Mouse (Mus musculus): Measurements from ENCODE around the gene Sema3d. TPM values are rescaled to one million over a fixed set of nuclear protein-coding genes. Genes with fewer than 3 reads are reported as not detected.

Gene Sema3d
- polyA plus RNA-seq, 1 experiment = 10.2 TPM

DNA sequence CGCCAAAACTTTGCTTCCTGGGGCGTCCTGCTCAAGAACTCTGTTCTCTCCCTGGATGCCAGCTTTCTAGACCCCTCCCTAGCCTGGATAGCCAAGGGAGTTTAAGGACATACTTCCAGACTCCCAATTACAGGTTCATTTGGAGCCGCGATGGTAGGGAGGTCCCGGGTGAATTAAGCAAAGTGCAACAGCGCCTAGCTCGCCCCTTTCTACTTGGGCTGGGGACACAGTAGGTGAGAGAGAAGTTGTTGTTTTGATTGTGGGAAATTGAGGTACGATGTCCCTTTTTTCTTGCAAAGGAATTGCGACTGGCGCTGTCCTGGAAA is 738 bp downstream of the Sema3d start:
- Histone ChIP-seq H3K36me3 (ENCODE audit: control insufficient read depth, insufficient read depth) (no peaks in the 10 kb centered on the region), H3K4me3 (peak overlapping the region; percentile 68), H3K4me2 (ENCODE audit: low read depth) (peak overlapping the region; percentile 89), H3K27me3 (ENCODE audit: control insufficient read depth, insufficient read depth, insufficient read length) (no peaks in the 10 kb centered on the region), H3K79me2 (ENCODE audit: control insufficient read depth, insufficient read depth) (peaks cover 3% of the 10 kb centered on the region), H3ac (ENCODE audit: control insufficient read depth, insufficient read length) (peak overlapping the region; percentile 7)
- TF ChIP-seq MYOD1 (IDR thresholded peaks at IDR 0.05; ENCODE audit: control insufficient read depth in 1 of 3, insufficient read length in 2 of 3, low read depth in 2 of 3) (no peak), POLR2AphosphoS2 (IDR thresholded peaks at IDR 0.05; ENCODE audit: insufficient read length, low read depth) (no peak), CEBPB (IDR thresholded peaks at IDR 0.05; ENCODE audit: insufficient read depth, poor library complexity, severe bottlenecking) (no peak)

DNA sequence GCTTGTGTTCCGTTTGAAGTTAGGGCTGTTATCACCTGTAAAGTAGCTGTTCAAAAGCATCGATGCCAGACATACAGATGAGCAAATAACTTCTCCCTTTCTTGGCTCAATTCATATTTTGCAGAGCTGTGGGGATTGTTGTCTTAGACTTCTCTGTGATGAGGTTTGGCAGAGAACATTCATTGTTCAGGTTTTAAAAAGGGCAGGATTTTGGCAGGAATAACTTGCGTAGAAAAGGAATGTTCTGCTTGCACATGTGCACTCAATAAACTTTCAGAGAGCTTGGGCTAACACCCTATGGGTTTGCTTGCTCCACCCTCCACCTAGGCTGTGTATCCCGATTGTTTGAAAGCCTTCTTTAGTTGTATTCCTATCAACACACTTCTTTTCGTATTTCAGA is 9.5 kb downstream of the Sema3d start:
- Histone ChIP-seq H3K4me2 (ENCODE audit: low read depth) (no peak overlapping the region), H3K4me3 (no peak overlapping the region), H3K79me2 (ENCODE audit: control insufficient read depth, insufficient read depth) (peaks cover 17% of the 10 kb centered on the region), H3K27me3 (ENCODE audit: control insufficient read depth, insufficient read depth, insufficient read length) (no peaks in the 10 kb centered on the region), H3ac (ENCODE audit: control insufficient read depth, insufficient read length) (no peak overlapping the region), H3K36me3 (ENCODE audit: control insufficient read depth, insufficient read depth) (no peaks in the 10 kb centered on the region)
- TF ChIP-seq E2F4 (IDR thresholded peaks at IDR 0.05; ENCODE audit: insufficient read depth) = no peak
- no peak for TF ChIP-seq TCF3 (IDR thresholded peaks at IDR 0.05; ENCODE audit: insufficient read length, low read depth)
- no peak for TF ChIP-seq CEBPB (IDR thresholded peaks at IDR 0.05; ENCODE audit: insufficient read depth, poor library complexity, severe bottlenecking)
- TF ChIP-seq POLR2AphosphoS2 (IDR thresholded peaks at IDR 0.05; ENCODE audit: insufficient read length, low read depth) = no peak
- TF ChIP-seq USF1 (IDR thresholded peaks at IDR 0.05; ENCODE audit: low read depth) = no peak
- no peak for TF ChIP-seq MAX (IDR thresholded peaks at IDR 0.05; ENCODE audit: low read depth)
- TF ChIP-seq SRF (IDR thresholded peaks at IDR 0.05; ENCODE audit: control insufficient read depth, insufficient read length, low read depth) = no peak
- TF ChIP-seq MYOG (IDR thresholded peaks at IDR 0.05; ENCODE audit: control insufficient read depth in 1 of 3, insufficient read depth in 1 of 3, insufficient read length in 2 of 3, low read depth in 2 of 3) = no peak

DNA sequence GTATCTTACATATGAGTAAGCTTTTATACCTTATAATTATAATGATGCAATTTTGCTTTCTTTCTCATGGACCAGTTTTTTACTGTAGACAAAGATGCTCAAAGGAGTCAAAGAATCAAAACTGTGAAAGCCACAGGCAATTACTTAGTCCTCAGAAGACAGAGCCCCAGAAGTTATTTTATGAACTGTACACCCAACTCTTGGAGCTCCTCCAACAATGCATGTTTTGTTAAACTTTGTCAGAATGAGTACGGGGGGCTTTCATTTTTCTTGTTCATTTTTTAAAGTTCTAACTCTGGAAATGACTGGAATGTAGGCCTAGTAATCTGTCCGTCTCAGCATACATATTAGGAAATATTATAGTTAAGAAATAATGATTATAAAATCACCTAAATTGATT is 16.1 kb downstream of the Sema3d start:
- no peak overlapping the region for H3K4me3 ChIP-seq
- peaks cover 5% of the 10 kb centered on the region for H3K79me2 ChIP-seq (ENCODE audit: control insufficient read depth, insufficient read depth)
- H3ac ChIP-seq (ENCODE audit: control insufficient read depth, insufficient read length) = no peak overlapping the region

GRCm38 (mm10) chr5:12404229-12404628 is 21.0 kb downstream of the Sema3d start:
- TF ChIP-seq SRF (IDR thresholded peaks at IDR 0.05; ENCODE audit: control insufficient read depth, insufficient read length, low read depth) = no peak
- no peak for TF ChIP-seq E2F4 (IDR thresholded peaks at IDR 0.05; ENCODE audit: insufficient read depth)
- TF ChIP-seq MYOG (IDR thresholded peaks at IDR 0.05; ENCODE audit: control insufficient read depth in 1 of 3, insufficient read depth in 1 of 3, insufficient read length in 2 of 3, low read depth in 2 of 3) = no peak
- no peak for TF ChIP-seq POLR2AphosphoS2 (IDR thresholded peaks at IDR 0.05; ENCODE audit: insufficient read length, low read depth)
- TF ChIP-seq USF1 (IDR thresholded peaks at IDR 0.05; ENCODE audit: low read depth) = no peak
- no peak for TF ChIP-seq TCF3 (IDR thresholded peaks at IDR 0.05; ENCODE audit: insufficient read length, low read depth)
- TF ChIP-seq MYOD1 (IDR thresholded peaks at IDR 0.05; ENCODE audit: control insufficient read depth in 1 of 3, insufficient read length in 2 of 3, low read depth in 2 of 3) = no peak
- no peak for TF ChIP-seq TCF12 (IDR thresholded peaks at IDR 0.05; ENCODE audit: insufficient read depth, poor library complexity, severe bottlenecking)
- TF ChIP-seq POLR2A (IDR thresholded peaks at IDR 0.05; ENCODE audit: insufficient read length, low read depth) = no peak
- no peak for TF ChIP-seq REST (IDR thresholded peaks at IDR 0.05; ENCODE audit: insufficient read depth, insufficient read length)
- TF ChIP-seq MAX (IDR thresholded peaks at IDR 0.05; ENCODE audit: low read depth) = no peak
- Histone ChIP-seq H3K79me2 (ENCODE audit: control insufficient read depth, insufficient read depth) (no peaks in the 10 kb centered on the region), H3K4me3 (no peak overlapping the region), H3K27me3 (ENCODE audit: control insufficient read depth, insufficient read depth, insufficient read length) (no peaks in the 10 kb centered on the region), H3K36me3 (ENCODE audit: control insufficient read depth, insufficient read depth) (no peaks in the 10 kb centered on the region), H3K4me2 (ENCODE audit: low read depth) (no peak overlapping the region), H3ac (ENCODE audit: control insufficient read depth, insufficient read length) (no peak overlapping the region)

More for the DNA sequence above, 16.1 kb downstream of the Sema3d start:
- H3K4me2 ChIP-seq (ENCODE audit: low read depth) = no peak overlapping the region
- H3K36me3 ChIP-seq (ENCODE audit: control insufficient read depth, insufficient read depth) = no peaks in the 10 kb centered on the region
- TF ChIP-seq CEBPB (IDR thresholded peaks at IDR 0.05; ENCODE audit: insufficient read depth, poor library complexity, severe bottlenecking) = no peak
- TF ChIP-seq REST (IDR thresholded peaks at IDR 0.05; ENCODE audit: insufficient read depth, insufficient read length) = no peak
- TF ChIP-seq USF1 (IDR thresholded peaks at IDR 0.05; ENCODE audit: low read depth) = no peak
- TF ChIP-seq MAX (IDR thresholded peaks at IDR 0.05; ENCODE audit: low read depth) = no peak
- no peak for TF ChIP-seq TCF3 (IDR thresholded peaks at IDR 0.05; ENCODE audit: insufficient read length, low read depth)
- no peaks in the 10 kb centered on the region for H3K27me3 ChIP-seq (ENCODE audit: control insufficient read depth, insufficient read depth, insufficient read length)

- H3K4me2 ChIP-seq (ENCODE audit: low read depth) = no peak overlapping the region
- no peak overlapping the region for H3ac ChIP-seq (ENCODE audit: control insufficient read depth, insufficient read length)
- no peaks in the 10 kb centered on the region for H3K27me3 ChIP-seq (ENCODE audit: control insufficient read depth, insufficient read depth, insufficient read length)
- no peak overlapping the region for H3K4me3 ChIP-seq
- no peaks in the 10 kb centered on the region for H3K79me2 ChIP-seq (ENCODE audit: control insufficient read depth, insufficient read depth)
- no peaks in the 10 kb centered on the region for H3K36me3 ChIP-seq (ENCODE audit: control insufficient read depth, insufficient read depth)
- TF ChIP-seq SRF (IDR thresholded peaks at IDR 0.05; ENCODE audit: control insufficient read depth, insufficient read length, low read depth) = no peak
- no peak for TF ChIP-seq POLR2A (IDR thresholded peaks at IDR 0.05; ENCODE audit: insufficient read length, low read depth)
- TF ChIP-seq TCF3 (IDR thresholded peaks at IDR 0.05; ENCODE audit: insufficient read length, low read depth) = no peak
- TF ChIP-seq TCF12 (IDR thresholded peaks at IDR 0.05; ENCODE audit: insufficient read depth, poor library complexity, severe bottlenecking) = no peak
- TF ChIP-seq MYOG (IDR thresholded peaks at IDR 0.05; ENCODE audit: control insufficient read depth in 1 of 3, insufficient read depth in 1 of 3, insufficient read length in 2 of 3, low read depth in 2 of 3) = no peak
- TF ChIP-seq MYOD1 (IDR thresholded peaks at IDR 0.05; ENCODE audit: control insufficient read depth in 1 of 3, insufficient read length in 2 of 3, low read depth in 2 of 3) = no peak
- no peak for TF ChIP-seq MAX (IDR thresholded peaks at IDR 0.05; ENCODE audit: low read depth)
- TF ChIP-seq POLR2AphosphoS2 (IDR thresholded peaks at IDR 0.05; ENCODE audit: insufficient read length, low read depth) = no peak
- no peak for TF ChIP-seq E2F4 (IDR thresholded peaks at IDR 0.05; ENCODE audit: insufficient read depth)
- no peak for TF ChIP-seq CEBPB (IDR thresholded peaks at IDR 0.05; ENCODE audit: insufficient read depth, poor library complexity, severe bottlenecking)
- no peak for TF ChIP-seq REST (IDR thresholded peaks at IDR 0.05; ENCODE audit: insufficient read depth, insufficient read length)
- TF ChIP-seq USF1 (IDR thresholded peaks at IDR 0.05; ENCODE audit: low read depth) = no peak
Observed at GRCm38 (mm10) chr5:12412595-12412994, 29.4 kb downstream of the Sema3d start.

All from myocyte (in vitro differentiated cells).